Mouse (Mus musculus) thymus, adult 2 months (tissue): ENCODE measurements around the gene Nkx3-2. TPM values are rescaled to one million over a fixed set of nuclear protein-coding genes. Genes with fewer than 3 reads are reported as not detected.

Source experiments
- DNase-seq: peaks from one replicate; pipeline ENCODE4 v3.0.0; 2021
- H3K27ac ChIP-seq: fragments of 200-500 bp; 2 replicates; pipeline ENCODE4 v1.5.1; 2012; ENCODE audit warnings: low read length, control low read depth; ENCODE audit not compliant: control insufficient read depth, insufficient read depth
- H3K27me3 ChIP-seq: fragments of 200-500 bp; 2 replicates; pipeline ENCODE4 v1.6.1; 2012; ENCODE audit warnings: mild to moderate bottlenecking, low read length, moderate library complexity, mixed read lengths; ENCODE audit not compliant: control insufficient read depth, insufficient read depth
- H3K36me3 ChIP-seq: fragments of 200-500 bp; 2 replicates; pipeline ENCODE4 v1.6.1; 2012; ENCODE audit warnings: mild to moderate bottlenecking, low read length, moderate library complexity; ENCODE audit not compliant: control insufficient read depth, insufficient read depth
- H3K4me1 ChIP-seq: fragments of 200-500 bp; replicated peaks from 2 replicates; pipeline ENCODE4 v1.6.1; 2012; ENCODE audit warnings: low read length; ENCODE audit not compliant: control insufficient read depth, insufficient read depth
- H3K4me3 ChIP-seq: fragments of 200-500 bp; 2 replicates; pipeline ENCODE4 v1.5.1; 2012; ENCODE audit warnings: mild to moderate bottlenecking, low read length, control low read depth, moderate library complexity; ENCODE audit not compliant: control insufficient read depth, insufficient read depth
- CTCF ChIP-seq: fragments of 200-500 bp; IDR thresholded peaks from 2 replicates; pipeline ENCODE4 v1.5.1; 2012; ENCODE audit warnings: mild to moderate bottlenecking, control low read depth, low read length, moderate library complexity, borderline replicate concordance; ENCODE audit not compliant: control insufficient read depth, poor library complexity, insufficient read depth; ENCODE audit errors: extremely low read depth
- POLR2A ChIP-seq: fragments of 200-500 bp; IDR thresholded peaks from 2 replicates; pipeline ENCODE4 v1.6.1; 2012; ENCODE audit warnings: mild to moderate bottlenecking, low read length, control low read depth, moderate library complexity; ENCODE audit not compliant: control insufficient read depth, poor library complexity, insufficient read depth; ENCODE audit errors: extremely low read depth
- WGBS: fragments of 180-500 bp; shearing (Covaris S2); methylation state at CpG from one replicate; pipeline ENCODE4 v1.1.7; 2018; 5-methylcytosine and 5-hydroxymethylcytosine counted together
- polyA plus RNA-seq: library from polyadenylated mRNA; depleted of rRNA; stranded (reverse); fragments of >200 nt; gene quantifications from 2 replicates; pipeline ENCODE4 v1.2.3, GENCODE M21; 2012

Gene Nkx3-2
- polyA plus RNA-seq, 1 experiment = not detected

DNA sequence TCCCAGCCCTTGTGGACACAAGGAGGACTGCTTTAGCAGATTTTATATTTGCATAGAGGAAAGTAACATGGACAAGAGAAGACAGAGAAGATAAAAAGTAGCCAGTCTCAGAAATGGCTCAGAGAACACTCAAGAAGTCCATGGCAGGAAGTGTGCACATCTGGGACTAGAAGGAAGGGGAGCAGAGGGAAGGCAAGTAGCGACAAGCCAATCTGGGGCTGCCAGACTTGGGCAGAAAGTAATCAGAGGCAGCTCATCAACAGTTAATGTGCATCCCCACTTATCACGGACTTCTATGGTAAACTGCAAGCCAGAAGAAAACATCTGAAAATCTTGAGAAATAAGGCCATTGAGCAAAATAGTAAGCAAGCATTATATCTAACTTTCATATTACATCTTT is 40.3 kb upstream of the Nkx3-2 start:
- DNase-seq = no peak
- no peaks in the 10 kb centered on the region for H3K27me3 ChIP-seq
- H3K4me3 ChIP-seq = no peak overlapping the region
- no peak overlapping the region for H3K27ac ChIP-seq
- H3K36me3 ChIP-seq = peaks cover 57% of the 10 kb centered on the region
- no peak for TF ChIP-seq CTCF
- no peak for TF ChIP-seq POLR2A
- no peaks in the 10 kb centered on the region for H3K4me1 ChIP-seq
- WGBS = 97% methylated on average over 2 of the region's 2 CpGs

DNA sequence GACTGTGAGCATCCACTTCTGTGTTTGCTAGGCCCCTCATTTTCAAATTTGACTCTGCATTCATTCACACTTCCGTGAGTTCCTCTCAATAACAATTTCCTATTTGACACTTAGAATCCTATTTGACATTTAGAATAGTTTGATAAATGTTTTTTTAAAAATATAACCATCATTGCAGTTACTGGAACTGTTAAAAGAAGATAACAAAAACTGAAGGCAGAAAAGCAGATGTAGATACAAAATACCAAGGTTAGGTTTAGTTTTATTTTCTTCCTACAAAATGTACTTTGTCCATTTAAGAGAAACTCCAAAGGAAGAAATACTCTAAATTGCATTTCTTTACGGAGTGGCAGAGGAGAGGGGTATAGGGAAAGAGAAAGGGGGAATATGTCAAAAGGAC is 37.3 kb upstream of the Nkx3-2 start:
- Histone ChIP-seq H3K4me3 (no peak overlapping the region), H3K27me3 (no peaks in the 10 kb centered on the region), H3K36me3 (peaks cover 44% of the 10 kb centered on the region), H3K27ac (no peak overlapping the region), H3K4me1 (no peaks in the 10 kb centered on the region)
- no peak for DNase-seq
- no peak for TF ChIP-seq CTCF
- no peak for TF ChIP-seq POLR2A
- 93% methylated on average over 2 of the region's 2 CpGs for WGBS

DNA sequence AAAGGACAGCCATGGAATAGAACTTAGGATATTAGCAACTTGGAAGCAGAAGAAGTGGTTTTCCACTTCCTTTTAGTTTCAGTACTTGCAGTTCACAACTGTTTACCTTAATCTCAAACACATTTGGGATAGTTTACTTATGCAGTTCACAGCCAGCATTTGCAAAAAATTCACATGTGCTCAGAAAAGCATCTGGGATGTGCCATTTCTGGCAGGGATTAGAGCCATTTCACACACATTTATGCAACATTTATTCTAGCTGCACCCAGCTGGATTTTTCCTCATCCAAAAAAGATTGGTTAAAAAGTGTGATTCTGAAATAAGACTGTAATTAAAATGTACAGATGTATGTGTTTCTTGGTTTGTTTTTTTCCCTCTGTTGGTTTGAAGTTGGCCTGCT is 30.1 kb upstream of the Nkx3-2 start:
- H3K36me3 ChIP-seq = peaks cover 25% of the 10 kb centered on the region

DNA sequence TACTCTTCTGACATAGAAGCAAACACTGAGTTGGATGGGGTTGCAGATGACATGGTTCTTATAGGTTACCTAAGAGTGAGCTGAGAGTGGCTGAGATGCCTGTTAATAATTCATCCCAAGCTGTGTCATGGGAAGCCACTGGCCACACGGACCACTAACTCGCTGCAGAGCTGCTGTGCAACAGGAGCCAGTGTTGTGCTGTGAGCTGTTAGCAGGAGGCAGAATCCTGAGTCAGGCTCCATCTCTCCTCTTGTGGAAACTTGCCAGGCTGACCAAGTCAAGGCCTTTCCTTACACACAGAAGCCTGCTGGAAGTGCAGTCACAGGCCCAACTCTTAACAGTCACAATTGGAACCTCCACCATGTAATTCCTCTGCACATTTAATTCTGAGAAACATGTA is 26.2 kb upstream of the Nkx3-2 start:
- no peaks in the 10 kb centered on the region for H3K27me3 ChIP-seq
- no peak for DNase-seq
- peaks cover 50% of the 10 kb centered on the region for H3K36me3 ChIP-seq
- H3K4me3 ChIP-seq = no peak overlapping the region
- WGBS = 97% methylated on average over 2 of the region's 2 CpGs
- H3K4me1 ChIP-seq = no peaks in the 10 kb centered on the region
- no peak overlapping the region for H3K27ac ChIP-seq
- TF ChIP-seq CTCF = no peak
- TF ChIP-seq POLR2A = no peak

More for the DNA sequence above, 30.1 kb upstream of the Nkx3-2 start:
- no peaks in the 10 kb centered on the region for H3K4me1 ChIP-seq
- H3K27me3 ChIP-seq = no peaks in the 10 kb centered on the region
- no peak overlapping the region for H3K27ac ChIP-seq
- no peak for TF ChIP-seq POLR2A
- TF ChIP-seq CTCF = no peak
- no peak for DNase-seq
- H3K4me3 ChIP-seq = no peak overlapping the region

DNA sequence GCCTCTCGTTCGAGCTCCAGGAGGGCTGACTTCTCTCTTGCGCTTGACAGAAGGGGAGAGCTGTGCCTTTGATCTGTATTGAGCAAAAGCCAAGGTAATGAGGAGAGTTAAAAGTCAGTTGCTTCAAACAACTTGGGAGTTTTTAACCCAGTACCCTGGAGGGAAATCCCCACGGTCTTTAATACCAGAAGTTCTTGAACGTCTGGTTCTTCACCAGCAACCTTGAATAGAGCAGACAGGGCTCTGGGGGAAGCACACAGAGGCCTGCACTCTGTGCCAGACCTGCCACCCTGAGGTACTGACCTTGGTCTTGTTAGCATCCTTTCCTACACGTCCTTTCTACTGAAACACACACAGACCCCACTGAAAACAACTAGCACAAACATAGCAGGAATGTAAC is 24.6 kb upstream of the Nkx3-2 start:
- WGBS = 87% methylated on average over 6 of the region's 6 CpGs
- Histone ChIP-seq H3K4me3 (no peak overlapping the region), H3K27me3 (no peaks in the 10 kb centered on the region), H3K36me3 (peaks cover 42% of the 10 kb centered on the region), H3K27ac (no peak overlapping the region), H3K4me1 (no peaks in the 10 kb centered on the region)
- TF ChIP-seq POLR2A (no peak), CTCF (no peak)
- no peak for DNase-seq

DNA sequence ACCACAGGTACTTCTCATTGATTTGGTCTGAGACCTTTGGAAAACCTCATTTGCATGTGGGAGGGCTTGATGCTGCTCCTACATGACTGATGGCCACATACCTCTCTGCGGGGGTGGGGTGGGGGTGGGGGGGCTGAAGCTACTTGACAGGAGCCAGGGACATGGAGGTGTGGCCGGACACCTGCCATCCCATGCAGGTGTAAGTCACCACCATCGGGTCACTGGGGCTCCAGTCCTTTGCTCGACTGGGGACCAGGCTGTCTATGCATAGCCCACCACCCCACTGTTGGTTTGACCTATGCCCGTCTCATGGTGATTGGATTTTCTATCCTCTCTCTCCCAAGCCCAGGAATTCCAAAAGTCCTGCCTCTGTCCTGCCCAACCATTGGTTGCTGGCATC is 17.6 kb upstream of the Nkx3-2 start:
- DNase-seq = no peak
- no peaks in the 10 kb centered on the region for H3K27me3 ChIP-seq
- TF ChIP-seq CTCF = no peak
- no peak for TF ChIP-seq POLR2A
- H3K4me3 ChIP-seq = no peak overlapping the region
- H3K36me3 ChIP-seq = peaks cover 13% of the 10 kb centered on the region
- no peak overlapping the region for H3K27ac ChIP-seq
- H3K4me1 ChIP-seq = no peaks in the 10 kb centered on the region
- WGBS = 89% methylated on average over 5 of the region's 5 CpGs

DNA sequence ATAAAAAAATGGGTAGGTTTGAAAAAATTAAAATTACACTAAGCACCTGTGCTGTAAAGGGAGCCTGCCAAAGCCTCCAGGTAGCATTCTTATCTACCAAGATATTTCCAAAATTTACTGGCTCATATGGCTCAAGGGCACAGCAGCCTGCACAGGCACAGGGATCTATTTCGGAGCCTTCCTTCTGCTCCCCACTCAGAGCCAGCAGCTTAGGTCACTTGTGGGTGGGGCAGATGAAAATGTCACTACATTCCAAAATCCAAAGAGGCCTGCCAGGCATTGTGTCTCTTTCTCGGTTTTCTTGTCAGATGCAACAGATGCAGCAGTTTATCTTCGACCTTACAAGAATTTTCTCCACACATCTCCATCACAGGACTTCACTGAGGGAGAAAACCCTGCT is 15.7 kb upstream of the Nkx3-2 start:
- no peak for DNase-seq
- TF ChIP-seq POLR2A (no peak), CTCF (no peak)
- H3K27ac ChIP-seq = no peak overlapping the region
- H3K36me3 ChIP-seq = no peaks in the 10 kb centered on the region
- H3K4me1 ChIP-seq = no peaks in the 10 kb centered on the region
- H3K4me3 ChIP-seq = no peak overlapping the region
- 95% methylated on average over 3 of the region's 3 CpGs for WGBS
- no peaks in the 10 kb centered on the region for H3K27me3 ChIP-seq
